Mouse (Mus musculus) G1E (cell line): ENCODE measurements around the gene Camta1.

ENCODE experiments used
- CTCF ChIP-seq: IDR thresholded peaks from 2 replicates; pipeline ENCODE4 v1.5.1; 2012; ENCODE audit warnings: low read depth, low read length, inconsistent platforms, mixed read lengths
- GATA1 ChIP-seq: IDR thresholded peaks from 2 replicates; pipeline ENCODE4 v1.6.1; 2012; ENCODE audit warnings: borderline replicate concordance, low read length, inconsistent platforms, mixed read lengths
- POLR2AphosphoS5 ChIP-seq: IDR thresholded peaks from 2 replicates; pipeline ENCODE4 v1.6.1; 2012; ENCODE audit warnings: low read depth, low read length, inconsistent platforms; ENCODE audit not compliant: insufficient replicate concordance
- TAL1 ChIP-seq: conservative IDR thresholded peaks from 2 replicates; pipeline ENCODE4 v1.6.1; 2012; ENCODE audit warnings: low read depth, low read length, inconsistent platforms, mixed read lengths

GRCm38 (mm10) chr4:151200316-151200715 is 661.4 kb downstream of the Camta1 start:
- no peak for TF ChIP-seq CTCF
- no peak for TF ChIP-seq GATA1
- no peak for TF ChIP-seq POLR2AphosphoS5
- no peak for TF ChIP-seq TAL1
